Mouse (Mus musculus) myocyte (in vitro differentiated cells): ENCODE data around the gene Skida1. TPM values are rescaled to one million over a fixed set of nuclear protein-coding genes. Genes with fewer than 3 reads are reported as not detected.

Experiments
- H3K27me3 ChIP-seq: one replicate; pipeline ENCODE4 v1.6.1; 2011; ENCODE audit not compliant: control insufficient read depth, insufficient read depth, insufficient read length
- H3K36me3 ChIP-seq: one replicate; pipeline ENCODE4 v1.6.1; 2011; ENCODE audit not compliant: control insufficient read depth, insufficient read depth
- H3K4me2 ChIP-seq: one replicate; pipeline ENCODE4 v1.6.1; 2011; ENCODE audit warnings: low read depth, control low read depth
- H3K4me3 ChIP-seq: one replicate; pipeline ENCODE4 v1.5.1; 2011; ENCODE audit warnings: mild to moderate bottlenecking, control low read depth, moderate library complexity
- H3K79me2 ChIP-seq: one replicate; pipeline ENCODE4 v1.6.1; 2011; ENCODE audit not compliant: control insufficient read depth, insufficient read depth
- H3ac ChIP-seq: one replicate; pipeline ENCODE4 v1.6.1; 2011; ENCODE audit not compliant: control insufficient read depth, insufficient read length
- CEBPB ChIP-seq: IDR thresholded peaks from 2 replicates; pipeline ENCODE4 v1.6.1; 2011; ENCODE audit warnings: mild to moderate bottlenecking, moderate library complexity; ENCODE audit not compliant: poor library complexity, insufficient read depth, severe bottlenecking
- E2F4 ChIP-seq: IDR thresholded peaks from one replicate; pipeline ENCODE4 v1.6.1; 2011; ENCODE audit warnings: mild to moderate bottlenecking, control low read depth, moderate library complexity; ENCODE audit not compliant: insufficient read depth
- MAX ChIP-seq: IDR thresholded peaks from one replicate; pipeline ENCODE4 v1.6.1; 2011; ENCODE audit warnings: low read depth, mild to moderate bottlenecking, control low read depth
- MYOD1 ChIP-seq, 3 experiments: IDR thresholded peaks; one replicate each; pipeline ENCODE4 v1.6.1; 2011; ENCODE audit warnings: control low read depth in 2 of 3, low read depth in 2 of 3, mild to moderate bottlenecking in 2 of 3, moderate library complexity in 1 of 3; ENCODE audit not compliant: insufficient read length in 2 of 3, control insufficient read depth in 1 of 3
- MYOG ChIP-seq, 3 experiments: IDR thresholded peaks; one replicate each; pipeline ENCODE4 v1.6.1; 2011; ENCODE audit warnings: control low read depth in 2 of 3, low read depth in 2 of 3, mild to moderate bottlenecking in 2 of 3; ENCODE audit not compliant: insufficient read length in 2 of 3, control insufficient read depth in 1 of 3, insufficient read depth in 1 of 3
- POLR2A ChIP-seq: IDR thresholded peaks from one replicate; pipeline ENCODE4 v1.6.1; 2011; ENCODE audit warnings: low read depth, mild to moderate bottlenecking, control low read depth, moderate library complexity; ENCODE audit not compliant: insufficient read length
- POLR2AphosphoS2 ChIP-seq: IDR thresholded peaks from one replicate; pipeline ENCODE4 v1.6.1; 2011; ENCODE audit warnings: low read depth, control low read depth; ENCODE audit not compliant: insufficient read length
- REST ChIP-seq: IDR thresholded peaks from one replicate; pipeline ENCODE4 v1.6.1; 2011; ENCODE audit warnings: mild to moderate bottlenecking, control low read depth, moderate library complexity; ENCODE audit not compliant: insufficient read depth, insufficient read length
- SRF ChIP-seq: IDR thresholded peaks from one replicate; pipeline ENCODE4 v1.6.1; 2011; ENCODE audit warnings: low read depth; ENCODE audit not compliant: control insufficient read depth, insufficient read length
- TCF12 ChIP-seq: IDR thresholded peaks from one replicate; pipeline ENCODE4 v1.6.1; 2011; ENCODE audit warnings: mild to moderate bottlenecking, control low read depth; ENCODE audit not compliant: poor library complexity, insufficient read depth, severe bottlenecking
- TCF3 ChIP-seq: IDR thresholded peaks from one replicate; pipeline ENCODE4 v1.6.1; 2011; ENCODE audit warnings: low read depth, control low read depth; ENCODE audit not compliant: insufficient read length
- USF1 ChIP-seq: IDR thresholded peaks from one replicate; pipeline ENCODE4 v1.6.1; 2011; ENCODE audit warnings: low read depth, mild to moderate bottlenecking, control low read depth, moderate library complexity
- polyA plus RNA-seq: library from polyadenylated mRNA; unstranded; fragments of >200 nt; fragmentation: generic; extraction: Trizol; gene quantifications from one replicate; pipeline ENCODE4 v1.2.1, GENCODE M21; 2012; ENCODE audit warnings: missing spikeins

The Skida1 gene
- polyA plus RNA-seq, 1 experiment = 0.12 TPM

DNA sequence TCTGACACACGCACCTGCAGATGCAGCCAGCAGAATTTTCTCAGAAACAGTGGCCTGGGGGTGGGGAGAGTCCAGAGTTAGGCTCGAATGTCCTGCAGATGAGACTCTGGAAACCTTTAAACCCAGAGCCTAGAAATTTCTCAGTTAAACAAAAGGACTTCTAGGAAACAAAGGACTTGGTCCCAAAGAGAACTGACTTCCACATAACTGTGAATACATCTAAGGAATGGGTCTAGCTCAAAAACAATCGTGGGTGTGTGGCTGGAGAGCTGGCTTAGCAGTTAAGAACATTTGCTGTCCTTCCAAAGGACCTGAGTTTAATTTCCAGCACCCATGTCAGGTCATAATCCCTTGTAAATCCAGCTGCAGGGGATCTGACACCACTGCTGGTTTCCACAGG lies 33.3 kb downstream of the Skida1 start:
- Histone ChIP-seq H3K36me3 (no peaks in the 10 kb centered on the region), H3K79me2 (no peaks in the 10 kb centered on the region), H3K4me2 (no peak overlapping the region), H3K4me3 (no peak overlapping the region), H3ac (no peak overlapping the region), H3K27me3 (no peaks in the 10 kb centered on the region)
- TF ChIP-seq MYOD1 (IDR thresholded peaks at IDR 0.05; ENCODE audit: control insufficient read depth in 1 of 3, insufficient read length in 2 of 3, low read depth in 2 of 3) = no peak
- TF ChIP-seq MAX = no peak
- TF ChIP-seq MYOG (IDR thresholded peaks at IDR 0.05; ENCODE audit: control insufficient read depth in 1 of 3, insufficient read depth in 1 of 3, insufficient read length in 2 of 3, low read depth in 2 of 3) = no peak

- no peaks in the 10 kb centered on the region for H3K36me3 ChIP-seq
- no peaks in the 10 kb centered on the region for H3K27me3 ChIP-seq
- no peak overlapping the region for H3ac ChIP-seq
- H3K4me2 ChIP-seq = no peak overlapping the region
- TF ChIP-seq POLR2A (no peak), MYOD1 (IDR thresholded peaks at IDR 0.05; ENCODE audit: control insufficient read depth in 1 of 3, insufficient read length in 2 of 3, low read depth in 2 of 3) (no peak), POLR2AphosphoS2 (no peak), E2F4 (no peak), REST (no peak), CEBPB (no peak), MYOG (IDR thresholded peaks at IDR 0.05; ENCODE audit: control insufficient read depth in 1 of 3, insufficient read depth in 1 of 3, insufficient read length in 2 of 3, low read depth in 2 of 3) (no peak)
- H3K79me2 ChIP-seq = no peaks in the 10 kb centered on the region
- H3K4me3 ChIP-seq = no peak overlapping the region
Measured at GRCm38 (mm10) chr2:18012866-18013265, 36.0 kb downstream of the Skida1 start.

GRCm38 (mm10) chr2:18011226-18011625 lies 37.6 kb downstream of the Skida1 start:
- Histone ChIP-seq H3K4me3 (no peak overlapping the region), H3K27me3 (no peaks in the 10 kb centered on the region), H3K36me3 (no peaks in the 10 kb centered on the region), H3K4me2 (no peak overlapping the region), H3K79me2 (no peaks in the 10 kb centered on the region), H3ac (no peak overlapping the region)
- TF ChIP-seq MYOD1 (IDR thresholded peaks at IDR 0.05; ENCODE audit: control insufficient read depth in 1 of 3, insufficient read length in 2 of 3, low read depth in 2 of 3) = no peak
- TF ChIP-seq TCF12 = no peak
- TF ChIP-seq E2F4 = no peak
- no peak for TF ChIP-seq MYOG (IDR thresholded peaks at IDR 0.05; ENCODE audit: control insufficient read depth in 1 of 3, insufficient read depth in 1 of 3, insufficient read length in 2 of 3, low read depth in 2 of 3)
- TF ChIP-seq SRF = no peak

GRCm38 (mm10) chr2:18005137-18005536 lies 43.7 kb downstream of the Skida1 start:
- Histone ChIP-seq H3K79me2 (no peaks in the 10 kb centered on the region), H3K36me3 (no peaks in the 10 kb centered on the region), H3K4me3 (no peak overlapping the region), H3K27me3 (no peaks in the 10 kb centered on the region), H3ac (no peak overlapping the region), H3K4me2 (peak overlapping the region; percentile 59)
- TF ChIP-seq SRF = no peak
- no peak for TF ChIP-seq MAX
- no peak for TF ChIP-seq TCF12
- no peak for TF ChIP-seq POLR2A
- no peak for TF ChIP-seq POLR2AphosphoS2
- TF ChIP-seq MYOD1 (IDR thresholded peaks at IDR 0.05; ENCODE audit: control insufficient read depth in 1 of 3, insufficient read length in 2 of 3, low read depth in 2 of 3) = no peak
- TF ChIP-seq CEBPB = no peak
- no peak for TF ChIP-seq MYOG (IDR thresholded peaks at IDR 0.05; ENCODE audit: control insufficient read depth in 1 of 3, insufficient read depth in 1 of 3, insufficient read length in 2 of 3, low read depth in 2 of 3)
- no peak for TF ChIP-seq E2F4
- TF ChIP-seq REST = no peak
- no peak for TF ChIP-seq TCF3
- TF ChIP-seq USF1 = no peak

DNA sequence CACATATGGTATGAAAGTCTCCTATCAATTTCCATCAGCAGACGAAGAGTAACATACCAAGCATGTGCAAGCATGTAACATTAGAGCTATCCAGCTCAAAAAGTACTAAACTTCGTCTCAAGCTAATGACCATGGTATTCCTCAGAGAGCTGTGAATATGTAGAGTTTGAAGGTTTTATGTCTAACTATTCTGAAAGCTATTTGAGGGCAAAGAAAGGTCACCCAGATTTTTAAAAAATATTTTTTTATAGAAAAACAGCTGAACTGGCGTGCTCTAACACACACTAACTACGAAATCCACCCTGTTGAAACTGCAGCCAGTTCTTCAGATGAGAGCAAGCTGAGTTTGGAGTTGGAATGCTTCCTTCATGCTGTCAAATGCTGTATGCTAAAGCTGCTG lies 44.6 kb downstream of the Skida1 start:
- Histone ChIP-seq H3K36me3 (no peaks in the 10 kb centered on the region), H3K27me3 (no peaks in the 10 kb centered on the region), H3K79me2 (no peaks in the 10 kb centered on the region), H3K4me2 (no peak overlapping the region), H3K4me3 (no peak overlapping the region), H3ac (no peak overlapping the region)
- no peak for TF ChIP-seq USF1
- TF ChIP-seq MYOD1 (IDR thresholded peaks at IDR 0.05; ENCODE audit: control insufficient read depth in 1 of 3, insufficient read length in 2 of 3, low read depth in 2 of 3) = no peak
- TF ChIP-seq POLR2A = no peak
- TF ChIP-seq SRF = no peak
- no peak for TF ChIP-seq E2F4
- no peak for TF ChIP-seq POLR2AphosphoS2
- no peak for TF ChIP-seq CEBPB
- no peak for TF ChIP-seq TCF12
- TF ChIP-seq TCF3 = no peak
- no peak for TF ChIP-seq REST
- TF ChIP-seq MAX = no peak
- no peak for TF ChIP-seq MYOG (IDR thresholded peaks at IDR 0.05; ENCODE audit: control insufficient read depth in 1 of 3, insufficient read depth in 1 of 3, insufficient read length in 2 of 3, low read depth in 2 of 3)
